Mouse (Mus musculus): ENCODE measurements around the gene Ahsa1.
A peak's percentile ranks its signal among the peaks of the same experiment; 100 is the strongest.
"Not testable (repeated sequence)": the region's sequence is repeated elsewhere in the genome, so short reads cannot be mapped to it uniquely, and the experiment has no call there.

The Ahsa1 gene

GRCm38 (mm10) chr12:87266108-87266826 lies at the start of gene Ahsa1, which contains the start of gene Vipas39:
Gene Ahsa1 (plus strand): TSS chr12:87266479.
Gene Vipas39 (minus strand): TSS chr12:87266256.
- DNase-seq: peak; percentile 88

- DNase-seq: no peak
Measured at GRCm38 (mm10) chr12:87217596-87217995, 48.7 kb upstream of the Ahsa1 start.

- no peak for DNase-seq
Measured at GRCm38 (mm10) chr12:87219362-87219761, 46.9 kb upstream of the Ahsa1 start.

GRCm38 (mm10) chr12:87224950-87225349 lies 41.3 kb upstream of the Ahsa1 start:
- no peak for DNase-seq

GRCm38 (mm10) chr12:87226801-87227200 lies 39.5 kb upstream of the Ahsa1 start:
- no peak for DNase-seq

GRCm38 (mm10) chr12:87229633-87230032 lies 36.6 kb upstream of the Ahsa1 start:
- no peak for DNase-seq

- no peak for DNase-seq
Measured at GRCm38 (mm10) chr12:87230379-87230895, 35.8 kb upstream of the Ahsa1 start.

- DNase-seq: peak; percentile 50
Measured at GRCm38 (mm10) chr12:87236882-87237483, 29.3 kb upstream of the Ahsa1 start.

GRCm38 (mm10) chr12:87238632-87239031 lies 27.6 kb upstream of the Ahsa1 start, which contains the start of gene Noxred1:
Gene Noxred1 (minus strand): TSS chr12:87238732.
- no peak for DNase-seq

- DNase-seq: no peak
Measured at GRCm38 (mm10) chr12:87250161-87250560, 16.1 kb upstream of the Ahsa1 start.

GRCm38 (mm10) chr12:87253878-87254277 lies 12.4 kb upstream of the Ahsa1 start:
- no peak for DNase-seq

- no peak for DNase-seq
Measured at GRCm38 (mm10) chr12:87256629-87257028, 9.7 kb upstream of the Ahsa1 start.

GRCm38 (mm10) chr12:87260562-87260961 lies 5.7 kb upstream of the Ahsa1 start:
- DNase-seq: no peak

- DNase-seq: no peak
Measured at GRCm38 (mm10) chr12:87265444-87265843, 835 bp upstream of the Ahsa1 start.

- DNase-seq: no peak
Measured at GRCm38 (mm10) chr12:87266827-87267603, 736 bp downstream of the Ahsa1 start.

- DNase-seq: peak; percentile 34 to 44
Measured at GRCm38 (mm10) chr12:87267682-87268081, 1.4 kb downstream of the Ahsa1 start.

GRCm38 (mm10) chr12:87274853-87275831 lies 8.9 kb downstream of the Ahsa1 start:
- DNase-seq: no peak

- DNase-seq: not testable (repeated sequence)
Measured at GRCm38 (mm10) chr12:87277251-87277650, 11.0 kb downstream of the Ahsa1 start.

GRCm38 (mm10) chr12:87278118-87278730 lies 11.9 kb downstream of the Ahsa1 start:
- no peak for DNase-seq

GRCm38 (mm10) chr12:87279350-87279749 lies 13.1 kb downstream of the Ahsa1 start:
- DNase-seq: no peak

- no peak for DNase-seq
Measured at GRCm38 (mm10) chr12:87279879-87280278, 13.6 kb downstream of the Ahsa1 start.

GRCm38 (mm10) chr12:87281766-87282165 lies 15.5 kb downstream of the Ahsa1 start:
- DNase-seq: no peak

Measured in B cell, adult 2 months (primary cell).